Mouse (Mus musculus): ENCODE results near the gene Tmem50b. TPM values are rescaled to one million over a fixed set of nuclear protein-coding genes. Genes with fewer than 3 reads are reported as not detected.

Tmem50b gene
- total RNA-seq, 2 experiments from 2014 or later: 41.1 to 64.9 TPM

- ATAC-seq (replicated peaks; ENCODE audit: poor library complexity, severe bottlenecking): no peak
These were observed 28.6 kb downstream of the Tmem50b start for GRCm38 (mm10) chr16:91568960-91569359.

- no peak for ATAC-seq (replicated peaks; ENCODE audit: poor library complexity, severe bottlenecking)
These were observed 31.6 kb downstream of the Tmem50b start for GRCm38 (mm10) chr16:91566002-91566401.

GRCm38 (mm10) chr16:91565292-91565951, 32.2 kb downstream of the Tmem50b start:
- no peak for ATAC-seq (replicated peaks; ENCODE audit: poor library complexity, severe bottlenecking)

GRCm38 (mm10) chr16:91564580-91565291, 32.9 kb downstream of the Tmem50b start:
- ATAC-seq (replicated peaks; ENCODE audit: poor library complexity, severe bottlenecking): no peak

- ATAC-seq (replicated peaks; ENCODE audit: poor library complexity, severe bottlenecking): peak; percentile 78
These were observed 35.8 kb downstream of the Tmem50b start for GRCm38 (mm10) chr16:91561541-91562457.

- ATAC-seq (replicated peaks; ENCODE audit: poor library complexity, severe bottlenecking): peak; percentile 64
These were observed 36.5 kb downstream of the Tmem50b start for GRCm38 (mm10) chr16:91561099-91561498.

GRCm38 (mm10) chr16:91557693-91558092, 39.9 kb downstream of the Tmem50b start:
- no peak for ATAC-seq (replicated peaks; ENCODE audit: poor library complexity, severe bottlenecking)

- ATAC-seq (replicated peaks; ENCODE audit: poor library complexity, severe bottlenecking): no peak
These were observed 40.4 kb downstream of the Tmem50b start for GRCm38 (mm10) chr16:91557214-91557613.

GRCm38 (mm10) chr16:91556659-91557058, 40.9 kb downstream of the Tmem50b start:
- ATAC-seq (replicated peaks; ENCODE audit: poor library complexity, severe bottlenecking): no peak

- ATAC-seq (replicated peaks; ENCODE audit: poor library complexity, severe bottlenecking): no peak
These were observed 42.5 kb downstream of the Tmem50b start for GRCm38 (mm10) chr16:91555017-91555605.

GRCm38 (mm10) chr16:91553625-91554024, 44.0 kb downstream of the Tmem50b start:
- ATAC-seq (replicated peaks; ENCODE audit: poor library complexity, severe bottlenecking): peak; percentile 59

GRCm38 (mm10) chr16:91552072-91552471, 45.5 kb downstream of the Tmem50b start:
- no peak for ATAC-seq (replicated peaks; ENCODE audit: poor library complexity, severe bottlenecking)

- no peak for ATAC-seq (replicated peaks; ENCODE audit: poor library complexity, severe bottlenecking)
These were observed 46.5 kb downstream of the Tmem50b start for GRCm38 (mm10) chr16:91551081-91551524.

GRCm38 (mm10) chr16:91549616-91550015, 48.0 kb downstream of the Tmem50b start:
- ATAC-seq (replicated peaks; ENCODE audit: poor library complexity, severe bottlenecking): no peak

- ATAC-seq (replicated peaks; ENCODE audit: poor library complexity, severe bottlenecking): no peak
These were observed 48.6 kb downstream of the Tmem50b start for GRCm38 (mm10) chr16:91548996-91549395.

GRCm38 (mm10) chr16:91548586-91548985, 49.0 kb downstream of the Tmem50b start:
- no peak for ATAC-seq (replicated peaks; ENCODE audit: poor library complexity, severe bottlenecking)

GRCm38 (mm10) chr16:91547974-91548373, 49.6 kb downstream of the Tmem50b start:
- ATAC-seq (replicated peaks; ENCODE audit: poor library complexity, severe bottlenecking): peak; percentile 50

GRCm38 (mm10) chr16:91546836-91547741, 50.5 kb downstream of the Tmem50b start, which contains the start of gene Ifngr2:
Gene Ifngr2 (plus strand): TSS chr16:91547072.
- peak; percentile 23 for ATAC-seq (replicated peaks; ENCODE audit: poor library complexity, severe bottlenecking)

GRCm38 (mm10) chr16:91546391-91546835, 51.2 kb downstream of the Tmem50b start:
- ATAC-seq (replicated peaks; ENCODE audit: poor library complexity, severe bottlenecking): peak; percentile 77

Data from granulocyte monocyte progenitor cell, adult 5-6 weeks (primary cell).